Mouse (Mus musculus): ENCODE measurements at regions not wholly inside any gene's neighbourhood (a gene's known extent, or its start where the extent isn't known, plus 50 kb on each side); places are given as distances from the start of the nearest gene placed in this dataset.

GRCm38 (mm10) chr17:47296709-47297450, 71.8 kb upstream of the Mrps10 start:
- TF ChIP-seq CTCF (IDR thresholded peaks at IDR 0.05; ENCODE audit: control insufficient read depth, insufficient read depth, insufficient read length): no peak
- TF ChIP-seq USF1 (IDR thresholded peaks at IDR 0.05; ENCODE audit: low read depth): no peak
- no peak for TF ChIP-seq MYOG (IDR thresholded peaks at IDR 0.05; ENCODE audit: control insufficient read depth, extremely low read depth, insufficient read length)

Measured in C2C12 (cell line).